Mouse (Mus musculus): Measurements from ENCODE around the gene Ctnnb1. TPM values are rescaled to one million over a fixed set of nuclear protein-coding genes. Genes with fewer than 3 reads are reported as not detected.

Gene Ctnnb1
- 483 and 527 TPM in 2 replicates for polyA plus RNA-seq (2015; fragmentation: Nextera tagmentation; extraction: Ambion mirVana)

DNA sequence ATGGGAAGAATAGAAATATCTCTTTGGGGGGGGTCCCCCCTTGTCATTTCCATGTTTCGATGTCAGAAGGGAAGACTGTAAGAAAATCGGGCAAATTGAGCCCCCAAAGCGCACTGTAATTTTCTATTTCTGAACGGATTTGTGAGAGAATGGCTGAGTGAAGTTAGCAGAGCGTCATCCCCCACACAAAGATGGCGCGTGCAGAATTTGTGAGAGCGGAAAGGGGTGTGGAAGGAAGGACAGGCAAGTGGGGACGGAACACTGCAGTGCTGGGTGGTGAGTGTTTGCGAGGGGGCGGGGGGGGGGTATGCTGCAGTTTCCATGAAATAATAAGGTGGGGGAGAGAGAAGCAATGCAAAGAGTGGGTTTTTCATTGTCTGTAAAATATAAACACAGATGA, at the start of gene Ctnnb1:
Ctnnb1 (plus strand) TSS at position 136 of the 400 bp plus-strand sequence.
- no peaks in the 10 kb centered on the region for H3K27me3 ChIP-seq (ENCODE audit: control insufficient read depth, insufficient read depth, low read depth, low read length)
- peaks cover 16% of the 10 kb centered on the region for H3K4me1 ChIP-seq (ENCODE audit: control insufficient read depth, insufficient read depth, low read length)
- no peak for ATAC-seq
- H3K9ac ChIP-seq (ENCODE audit: low read depth, low read length): peak within 1 kb of the TSS; percentile 62
- peak within 1 kb of the TSS; percentile 36 for H3K4me3 ChIP-seq (ENCODE audit: low read depth, low read length)
- peak within 1 kb of the TSS; percentile 69 for H3K4me2 ChIP-seq (ENCODE audit: low read length)
- H3K9me3 ChIP-seq (replicated peaks; ENCODE audit: control insufficient read depth, low read length, poor library complexity, severe bottlenecking): no peaks in the 10 kb centered on the region
- WGBS: 30% methylated on average over 11 of the region's 11 CpGs
- no peaks in the 10 kb centered on the region for H3K36me3 ChIP-seq (ENCODE audit: control insufficient read depth, insufficient read depth, low read length)
- peak within 1 kb of the TSS; percentile 89 for H3K27ac ChIP-seq (ENCODE audit: low read length)

DNA sequence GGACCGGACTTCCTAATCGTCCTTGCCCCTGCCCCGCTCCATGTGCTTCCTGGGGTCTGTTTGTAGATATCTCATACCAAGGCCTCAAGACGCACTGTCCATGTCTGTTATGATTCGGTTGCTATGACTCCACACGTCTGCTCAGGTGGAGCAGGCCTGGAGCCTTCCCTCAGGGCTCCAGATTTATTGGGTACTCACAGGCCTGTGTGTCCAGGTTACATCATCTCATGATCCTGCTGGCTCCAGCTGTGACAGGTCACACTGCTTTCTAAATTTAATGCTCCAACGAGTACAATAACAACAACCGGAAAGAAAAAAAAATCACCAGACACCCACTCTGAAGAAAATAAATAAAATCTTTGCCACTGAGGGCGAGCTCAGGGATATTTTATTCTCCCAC, 48.7 kb upstream of the Ctnnb1 start:
- no peak for ATAC-seq
- no peak overlapping the region for H3K4me3 ChIP-seq (ENCODE audit: low read depth, low read length)
- 80% methylated on average over 9 of the region's 9 CpGs for WGBS
- H3K9ac ChIP-seq (ENCODE audit: low read depth, low read length): no peak overlapping the region
- no peaks in the 10 kb centered on the region for H3K36me3 ChIP-seq (ENCODE audit: control insufficient read depth, insufficient read depth, low read length)
- H3K9me3 ChIP-seq (replicated peaks; ENCODE audit: control insufficient read depth, low read length, poor library complexity, severe bottlenecking): no peaks in the 10 kb centered on the region
- no peak overlapping the region for H3K4me2 ChIP-seq (ENCODE audit: low read length)
- no peak overlapping the region for H3K27ac ChIP-seq (ENCODE audit: low read length)
- no peaks in the 10 kb centered on the region for H3K4me1 ChIP-seq (ENCODE audit: control insufficient read depth, insufficient read depth, low read length)
- H3K27me3 ChIP-seq (ENCODE audit: control insufficient read depth, insufficient read depth, low read depth, low read length): no peaks in the 10 kb centered on the region

DNA sequence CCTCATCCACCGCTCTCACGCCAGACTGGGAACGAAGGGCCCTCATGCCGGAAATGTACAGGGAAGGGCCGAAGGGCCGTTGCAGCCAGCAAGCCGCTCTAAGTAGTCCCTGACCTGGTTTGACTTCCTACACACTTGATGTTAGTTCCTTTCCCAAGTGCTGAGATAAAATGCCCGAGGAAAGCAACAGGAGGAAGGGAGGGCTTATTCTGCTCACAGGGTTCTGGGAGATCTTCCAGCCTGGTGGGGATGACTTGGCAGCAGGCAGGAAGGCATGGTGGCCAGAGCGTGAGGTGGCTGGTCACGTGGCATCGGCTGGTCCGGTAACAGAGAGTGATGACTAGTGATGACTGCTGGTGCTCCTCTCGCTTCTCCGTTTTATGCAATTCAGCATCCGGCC, 47.9 kb upstream of the Ctnnb1 start:
- no peaks in the 10 kb centered on the region for H3K9me3 ChIP-seq (replicated peaks; ENCODE audit: control insufficient read depth, low read length, poor library complexity, severe bottlenecking)
- H3K4me1 ChIP-seq (ENCODE audit: control insufficient read depth, insufficient read depth, low read length): no peaks in the 10 kb centered on the region
- no peak overlapping the region for H3K4me3 ChIP-seq (ENCODE audit: low read depth, low read length)
- ATAC-seq: no peak
- no peak overlapping the region for H3K9ac ChIP-seq (ENCODE audit: low read depth, low read length)
- H3K36me3 ChIP-seq (ENCODE audit: control insufficient read depth, insufficient read depth, low read length): no peaks in the 10 kb centered on the region
- no peak overlapping the region for H3K27ac ChIP-seq (ENCODE audit: low read length)
- 96% methylated on average over 15 of the region's 15 CpGs for WGBS
- no peak overlapping the region for H3K4me2 ChIP-seq (ENCODE audit: low read length)
- no peaks in the 10 kb centered on the region for H3K27me3 ChIP-seq (ENCODE audit: control insufficient read depth, insufficient read depth, low read depth, low read length)

DNA sequence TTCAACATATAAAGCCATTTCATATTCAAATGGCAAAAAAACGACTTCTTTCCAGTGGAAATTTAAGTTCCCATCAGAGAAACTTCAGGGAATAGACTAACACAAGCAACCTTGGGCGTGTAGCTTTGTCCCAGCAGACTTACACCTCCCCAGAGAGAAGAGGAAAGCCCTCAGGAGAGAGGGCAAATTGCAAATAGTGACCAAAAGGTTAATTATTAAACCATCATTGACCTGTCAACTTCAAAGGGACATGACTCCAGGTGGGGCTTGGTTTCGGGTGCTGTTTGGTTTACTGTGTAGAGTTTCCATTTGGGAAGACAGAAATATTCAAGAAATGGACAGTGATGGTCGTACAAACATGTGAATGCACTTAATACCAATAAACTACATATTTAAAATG, 47.2 kb upstream of the Ctnnb1 start:
- Histone ChIP-seq H3K9me3 (replicated peaks; ENCODE audit: control insufficient read depth, low read length, poor library complexity, severe bottlenecking) (no peaks in the 10 kb centered on the region), H3K27ac (ENCODE audit: low read length) (no peak overlapping the region), H3K9ac (ENCODE audit: low read depth, low read length) (no peak overlapping the region), H3K36me3 (ENCODE audit: control insufficient read depth, insufficient read depth, low read length) (no peaks in the 10 kb centered on the region), H3K4me2 (ENCODE audit: low read length) (no peak overlapping the region), H3K27me3 (ENCODE audit: control insufficient read depth, insufficient read depth, low read depth, low read length) (no peaks in the 10 kb centered on the region), H3K4me3 (ENCODE audit: low read depth, low read length) (no peak overlapping the region), H3K4me1 (ENCODE audit: control insufficient read depth, insufficient read depth, low read length) (no peaks in the 10 kb centered on the region)
- no peak for ATAC-seq
- 82% methylated on average over 4 of the region's 4 CpGs for WGBS

DNA sequence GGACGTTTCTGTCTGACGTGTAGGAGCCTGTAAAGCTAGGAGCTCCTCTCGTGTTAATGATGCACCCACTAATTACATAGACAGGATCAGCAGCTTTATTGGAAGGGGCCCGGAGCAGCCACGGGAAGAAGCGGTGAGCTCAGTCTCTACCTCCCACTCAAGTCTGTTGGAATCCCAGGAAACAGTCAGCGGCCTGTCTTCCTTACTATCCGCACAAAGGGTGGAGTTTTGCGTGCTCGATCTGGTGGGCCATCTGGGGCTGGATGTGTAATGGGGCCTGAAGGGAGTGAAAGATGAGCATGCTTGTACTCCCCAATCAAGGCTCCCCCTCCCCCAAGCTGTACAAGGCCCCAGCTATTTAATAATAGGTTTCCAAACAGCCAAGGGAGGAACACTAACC, 44.3 kb upstream of the Ctnnb1 start:
- H3K9me3 ChIP-seq (replicated peaks; ENCODE audit: control insufficient read depth, low read length, poor library complexity, severe bottlenecking): no peaks in the 10 kb centered on the region
- H3K4me1 ChIP-seq (ENCODE audit: control insufficient read depth, insufficient read depth, low read length): no peaks in the 10 kb centered on the region
- no peaks in the 10 kb centered on the region for H3K36me3 ChIP-seq (ENCODE audit: control insufficient read depth, insufficient read depth, low read length)
- whole genome bisulfite sequencing: 75% methylated on average over 10 of the region's 10 CpGs
- no peak overlapping the region for H3K4me2 ChIP-seq (ENCODE audit: low read length)
- H3K9ac ChIP-seq (ENCODE audit: low read depth, low read length): no peak overlapping the region
- no peak overlapping the region for H3K27ac ChIP-seq (ENCODE audit: low read length)
- no peak overlapping the region for H3K4me3 ChIP-seq (ENCODE audit: low read depth, low read length)
- no peak for ATAC-seq
- no peaks in the 10 kb centered on the region for H3K27me3 ChIP-seq (ENCODE audit: control insufficient read depth, insufficient read depth, low read depth, low read length)

DNA sequence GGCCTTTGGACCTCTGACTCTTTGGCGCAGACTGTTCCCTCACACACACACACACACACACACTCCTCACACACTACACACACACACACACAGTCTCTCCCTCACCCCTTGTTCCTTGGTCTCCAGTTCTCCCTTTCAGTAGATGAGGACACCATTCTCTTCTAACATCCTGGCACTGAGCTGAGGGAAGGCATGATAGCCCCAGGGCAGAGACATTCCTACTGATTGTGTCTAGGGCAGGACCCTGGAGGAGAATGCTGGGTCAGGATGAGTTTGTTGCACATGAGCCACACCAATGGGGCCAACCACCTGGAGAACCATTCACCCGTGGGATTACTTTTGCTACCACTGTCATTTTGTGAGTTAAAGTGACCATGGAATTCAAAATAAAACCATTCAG, 41.4 kb upstream of the Ctnnb1 start:
- no peaks in the 10 kb centered on the region for H3K9me3 ChIP-seq (replicated peaks; ENCODE audit: control insufficient read depth, low read length, poor library complexity, severe bottlenecking)
- ATAC-seq: no peak
- H3K4me3 ChIP-seq (ENCODE audit: low read depth, low read length): no peak overlapping the region
- no peaks in the 10 kb centered on the region for H3K4me1 ChIP-seq (ENCODE audit: control insufficient read depth, insufficient read depth, low read length)
- WGBS: 92% methylated on average over 2 of the region's 2 CpGs
- no peak overlapping the region for H3K27ac ChIP-seq (ENCODE audit: low read length)
- H3K9ac ChIP-seq (ENCODE audit: low read depth, low read length): no peak overlapping the region
- no peak overlapping the region for H3K4me2 ChIP-seq (ENCODE audit: low read length)
- no peaks in the 10 kb centered on the region for H3K36me3 ChIP-seq (ENCODE audit: control insufficient read depth, insufficient read depth, low read length)
- H3K27me3 ChIP-seq (ENCODE audit: control insufficient read depth, insufficient read depth, low read depth, low read length): no peaks in the 10 kb centered on the region

DNA sequence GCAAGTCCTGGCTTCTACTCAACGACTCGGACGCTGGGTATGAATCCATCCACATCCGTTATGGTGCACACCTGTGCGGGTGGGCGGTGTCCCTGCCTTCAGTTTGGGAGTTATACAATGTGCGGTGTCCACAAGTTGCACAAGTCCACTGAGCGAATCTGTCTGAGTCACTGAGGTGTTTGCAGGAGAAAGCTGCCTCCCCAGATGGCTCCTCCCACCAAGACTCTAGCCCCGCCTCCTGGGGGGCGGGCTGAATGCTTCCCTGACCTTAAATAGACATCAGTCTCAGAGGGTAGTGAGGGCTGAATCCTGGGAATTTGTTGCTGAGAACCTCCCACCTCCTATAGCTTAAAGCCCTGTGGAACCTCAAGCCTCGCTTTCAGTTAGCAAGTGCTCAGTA, 35.6 kb upstream of the Ctnnb1 start:
- Histone ChIP-seq H3K9me3 (replicated peaks; ENCODE audit: control insufficient read depth, low read length, poor library complexity, severe bottlenecking) (no peaks in the 10 kb centered on the region), H3K4me2 (ENCODE audit: low read length) (no peak overlapping the region), H3K4me3 (ENCODE audit: low read depth, low read length) (no peak overlapping the region), H3K27ac (ENCODE audit: low read length) (no peak overlapping the region), H3K9ac (ENCODE audit: low read depth, low read length) (no peak overlapping the region), H3K27me3 (ENCODE audit: control insufficient read depth, insufficient read depth, low read depth, low read length) (no peaks in the 10 kb centered on the region; the same call in 1 of the 2 replicates), H3K36me3 (ENCODE audit: control insufficient read depth, insufficient read depth, low read length) (no peaks in the 10 kb centered on the region), H3K4me1 (ENCODE audit: control insufficient read depth, insufficient read depth, low read length) (no peaks in the 10 kb centered on the region)
- no peak for ATAC-seq
- 92% methylated on average over 11 of the region's 11 CpGs for WGBS

DNA sequence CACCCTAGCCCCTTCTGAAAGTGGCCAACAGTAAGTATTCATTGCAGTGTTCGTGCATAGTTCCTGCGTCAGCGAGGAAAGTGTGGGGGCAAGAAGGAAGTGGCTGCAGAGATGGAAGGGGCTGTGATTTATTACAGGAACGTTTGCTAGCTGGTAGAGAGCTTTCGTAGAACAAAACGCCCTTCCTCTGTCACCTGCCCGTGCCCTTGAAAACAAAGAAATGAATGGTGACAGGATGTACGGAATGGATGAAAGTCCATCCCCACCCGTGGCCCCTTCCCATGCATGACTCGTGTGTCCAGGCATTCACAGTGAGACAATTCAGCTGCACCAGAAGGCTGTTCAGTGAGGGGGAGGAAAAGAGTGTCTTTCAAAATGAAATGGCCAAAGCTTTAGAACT, 35.0 kb upstream of the Ctnnb1 start:
- no peaks in the 10 kb centered on the region for H3K4me1 ChIP-seq (ENCODE audit: control insufficient read depth, insufficient read depth, low read length)
- ATAC-seq: no peak
- H3K27me3 ChIP-seq (ENCODE audit: control insufficient read depth, insufficient read depth, low read depth, low read length): no peaks in the 10 kb centered on the region; the same call in 1 of the 2 replicates
- no peaks in the 10 kb centered on the region for H3K9me3 ChIP-seq (replicated peaks; ENCODE audit: control insufficient read depth, low read length, poor library complexity, severe bottlenecking)
- H3K4me2 ChIP-seq (ENCODE audit: low read length): no peak overlapping the region
- H3K36me3 ChIP-seq (ENCODE audit: control insufficient read depth, insufficient read depth, low read length): no peaks in the 10 kb centered on the region
- H3K4me3 ChIP-seq (ENCODE audit: low read depth, low read length): no peak overlapping the region
- H3K9ac ChIP-seq (ENCODE audit: low read depth, low read length): no peak overlapping the region
- H3K27ac ChIP-seq (ENCODE audit: low read length): no peak overlapping the region
- WGBS: 71% methylated on average over 10 of the region's 10 CpGs

DNA sequence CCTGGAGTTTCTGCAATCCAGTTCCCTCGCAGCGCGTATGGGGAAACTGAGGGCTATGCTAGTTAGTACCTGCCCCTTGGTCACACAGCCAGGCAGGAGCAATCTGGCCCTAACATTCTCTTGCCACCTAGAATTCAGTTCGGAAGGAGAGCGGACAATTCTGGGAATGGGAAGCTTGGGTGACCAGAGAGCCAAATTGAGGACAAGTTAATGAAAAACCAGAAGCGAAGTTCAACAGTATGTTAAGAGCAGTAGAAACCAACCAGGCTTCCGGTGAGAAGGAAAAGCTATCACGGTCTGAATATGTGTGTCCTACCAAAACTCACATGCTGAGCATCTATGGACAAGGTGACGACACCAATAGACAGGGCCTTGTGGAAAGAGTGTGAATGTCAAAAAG, 34.6 kb upstream of the Ctnnb1 start:
- 96% methylated on average over 9 of the region's 9 CpGs for WGBS
- H3K9me3 ChIP-seq (replicated peaks; ENCODE audit: control insufficient read depth, low read length, poor library complexity, severe bottlenecking): no peaks in the 10 kb centered on the region
- no peak overlapping the region for H3K9ac ChIP-seq (ENCODE audit: low read depth, low read length)
- H3K27me3 ChIP-seq (ENCODE audit: control insufficient read depth, insufficient read depth, low read depth, low read length): no peaks in the 10 kb centered on the region; the same call in 1 of the 2 replicates
- no peak overlapping the region for H3K4me3 ChIP-seq (ENCODE audit: low read depth, low read length)
- no peak for ATAC-seq
- no peak overlapping the region for H3K27ac ChIP-seq (ENCODE audit: low read length)
- H3K36me3 ChIP-seq (ENCODE audit: control insufficient read depth, insufficient read depth, low read length): no peaks in the 10 kb centered on the region
- no peak overlapping the region for H3K4me2 ChIP-seq (ENCODE audit: low read length)
- H3K4me1 ChIP-seq (ENCODE audit: control insufficient read depth, insufficient read depth, low read length): no peaks in the 10 kb centered on the region

Measured in midbrain, embryonic 16.5 days (tissue).